Mouse (Mus musculus): Measurements from ENCODE around the gene Banf1. TPM values are rescaled to one million over a fixed set of nuclear protein-coding genes. Genes with fewer than 3 reads are reported as not detected.
"Not testable (repeated sequence)": the region's sequence is repeated elsewhere in the genome, so short reads cannot be mapped to it uniquely, and the experiment has no call there.

The Banf1 gene
- polyA plus RNA-seq, 1 experiment = 178 TPM

DNA sequence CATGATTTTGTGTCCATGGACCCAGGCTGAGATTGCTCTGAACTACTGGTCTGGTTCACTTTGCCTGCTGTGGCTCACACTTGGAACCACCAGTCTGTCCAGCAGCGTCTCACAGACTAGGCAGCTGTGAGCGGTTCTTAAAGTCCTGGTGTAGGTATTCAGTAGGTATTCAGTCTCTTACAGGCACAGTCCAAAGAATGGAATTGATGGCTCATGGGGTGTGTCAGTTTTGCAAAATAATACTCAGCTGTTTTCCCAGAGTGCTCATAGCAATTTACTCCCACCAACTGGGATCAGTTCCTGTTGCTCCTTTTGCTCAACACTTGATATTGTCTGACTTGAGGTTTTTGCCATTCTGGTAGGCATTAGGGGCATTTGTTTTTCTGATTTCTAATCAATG, 4.8 kb downstream of the Banf1 start:
- Histone ChIP-seq H3K27me3 (replicated peaks) (no peaks in the 10 kb centered on the region), H3K4me1 (peaks cover 28% of the 10 kb centered on the region), H3K36me3 (replicated peaks; ENCODE audit: low read length) (peaks cover 21% of the 10 kb centered on the region), H3K9me3 (no peaks in the 10 kb centered on the region), H3K4me3 (replicated peaks) (no peak overlapping the region)
- TF ChIP-seq GATA1 (IDR thresholded peaks at IDR 0.05; ENCODE audit: borderline replicate concordance, low read length) (no peak), FLI1 (IDR thresholded peaks at IDR 0.05; ENCODE audit: low read length) (no peak)

DNA sequence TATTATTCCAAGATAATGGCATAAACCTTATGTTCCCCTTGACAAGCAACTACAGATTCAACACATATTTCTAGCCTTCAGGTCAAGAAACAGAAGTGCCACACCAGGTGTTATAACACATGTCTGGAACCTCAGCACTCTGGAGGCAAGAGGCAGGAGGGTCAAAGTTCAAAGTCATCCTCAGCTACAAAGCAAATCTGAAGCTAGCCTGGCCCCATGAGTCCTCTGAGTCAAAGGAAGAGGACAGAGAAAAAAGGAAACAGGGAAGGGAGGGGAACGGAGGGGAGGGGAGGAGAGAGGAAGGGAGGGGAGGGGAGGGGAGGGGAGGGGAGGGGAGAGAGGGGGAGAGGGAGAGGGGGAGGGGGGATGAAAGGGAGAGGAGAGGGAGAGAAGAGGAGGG, 10.9 kb downstream of the Banf1 start:
- Histone ChIP-seq H3K9me3 (no peaks in the 10 kb centered on the region), H3K27me3 (replicated peaks) (peaks cover 16% of the 10 kb centered on the region), H3K4me3 (replicated peaks) (no peak overlapping the region), H3K36me3 (replicated peaks; ENCODE audit: low read length) (no peaks in the 10 kb centered on the region), H3K4me1 (peaks cover 6% of the 10 kb centered on the region)
- no peak for TF ChIP-seq FLI1 (IDR thresholded peaks at IDR 0.05; ENCODE audit: low read length)
- no peak for TF ChIP-seq GATA1 (IDR thresholded peaks at IDR 0.05; ENCODE audit: borderline replicate concordance, low read length)

- H3K27me3 ChIP-seq (replicated peaks) = peaks cover 27% of the 10 kb centered on the region
- TF ChIP-seq GATA1 (IDR thresholded peaks at IDR 0.05; ENCODE audit: borderline replicate concordance, low read length) (no peak), FLI1 (IDR thresholded peaks at IDR 0.05; ENCODE audit: low read length) (no peak)
- peaks cover 15% of the 10 kb centered on the region for H3K4me1 ChIP-seq
- H3K36me3 ChIP-seq (replicated peaks; ENCODE audit: low read length) = no peaks in the 10 kb centered on the region
- H3K4me3 ChIP-seq (replicated peaks) = no peak overlapping the region
- H3K9me3 ChIP-seq = no peaks in the 10 kb centered on the region
These were observed 13.4 kb downstream of the Banf1 start for GRCm38 (mm10) chr19:5353609-5354008.

DNA sequence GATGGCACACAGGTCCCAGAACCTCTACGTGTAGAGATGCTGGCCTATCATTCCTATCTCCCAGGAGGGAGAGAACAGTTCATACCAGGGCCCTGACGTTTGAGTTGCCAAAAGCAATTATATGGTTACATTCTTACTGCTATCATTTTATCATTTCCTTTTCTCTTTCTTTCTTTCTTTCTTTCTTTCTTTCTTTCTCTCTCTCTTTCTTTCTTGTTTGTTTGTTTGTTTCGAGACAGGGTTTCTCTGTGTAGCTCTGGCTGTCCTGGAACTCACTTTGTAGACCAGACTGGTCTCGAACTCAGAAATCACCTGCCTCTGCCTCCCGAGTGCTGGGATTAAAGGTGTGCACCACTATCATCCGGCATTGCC, 17.5 kb downstream of the Banf1 start, which contains the start of gene Cst6:
Cst6 (minus strand) TSS at position 73 of the 372 bp plus-strand sequence.
- peaks cover 59% of the 10 kb centered on the region for H3K27me3 ChIP-seq (replicated peaks)
- peak within 1 kb of the TSS; percentile 92 for H3K4me3 ChIP-seq (replicated peaks)
- H3K9me3 ChIP-seq; H3K36me3 ChIP-seq (replicated peaks; ENCODE audit: low read length): not testable (repeated sequence)
- peaks cover 22% of the 10 kb centered on the region for H3K4me1 ChIP-seq

DNA sequence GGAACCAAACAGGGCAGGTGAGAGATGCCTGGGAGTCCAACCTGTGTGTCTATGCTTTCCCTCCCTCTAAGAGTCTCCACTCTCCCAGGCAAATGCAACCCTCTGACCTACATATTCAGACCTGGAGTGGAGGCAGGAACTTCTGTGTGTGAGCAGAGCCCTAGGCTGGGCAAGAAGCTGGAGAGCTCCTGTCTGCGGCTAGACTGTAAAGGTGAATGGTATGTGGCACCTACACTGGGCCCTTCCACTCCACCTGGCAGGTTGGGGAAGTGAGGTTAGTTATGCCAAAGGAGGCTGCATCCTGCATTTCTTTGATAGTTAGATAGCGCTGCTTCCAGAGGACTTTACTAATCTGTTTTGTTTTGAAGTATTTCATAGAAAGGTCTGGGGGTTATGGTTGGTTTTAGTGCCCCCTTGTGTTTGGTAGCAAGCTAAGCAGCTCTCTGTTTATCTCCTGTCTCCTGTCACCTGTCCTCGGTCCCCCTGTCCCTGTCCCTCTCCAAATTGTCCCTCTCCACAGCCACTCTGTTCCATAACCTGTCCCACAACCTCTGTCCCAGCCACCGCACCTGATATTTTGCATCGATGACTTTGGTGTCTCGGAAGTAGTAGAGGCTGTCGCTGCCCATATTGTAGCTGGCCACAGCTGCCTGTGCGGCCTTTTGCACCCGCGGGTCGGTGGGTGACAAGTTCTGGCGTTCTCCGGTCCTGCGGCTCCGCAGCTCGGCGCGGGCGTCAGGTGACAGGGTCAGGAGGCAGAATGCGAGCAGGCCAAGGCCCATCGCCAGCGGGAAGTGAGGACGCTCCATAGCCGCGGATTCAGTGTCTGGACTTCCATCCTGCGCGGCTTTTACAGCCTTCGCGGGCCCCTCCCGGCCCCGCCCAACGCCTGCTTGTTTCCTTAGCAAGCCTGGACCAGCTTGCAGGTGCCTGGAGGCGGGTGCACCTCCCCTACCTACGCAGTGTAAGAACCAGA, 18.2 kb downstream of the Banf1 start:
- Histone ChIP-seq H3K9me3 (no peaks in the 10 kb centered on the region), H3K36me3 (replicated peaks; ENCODE audit: low read length) (no peaks in the 10 kb centered on the region), H3K4me3 (replicated peaks) (peak overlapping the region; percentile 92), H3K27me3 (replicated peaks) (peaks cover 65% of the 10 kb centered on the region), H3K4me1 (peaks cover 22% of the 10 kb centered on the region)
- TF ChIP-seq FLI1 (IDR thresholded peaks at IDR 0.05; ENCODE audit: low read length) = no peak
- no peak for TF ChIP-seq GATA1 (IDR thresholded peaks at IDR 0.05; ENCODE audit: borderline replicate concordance, low read length)

DNA sequence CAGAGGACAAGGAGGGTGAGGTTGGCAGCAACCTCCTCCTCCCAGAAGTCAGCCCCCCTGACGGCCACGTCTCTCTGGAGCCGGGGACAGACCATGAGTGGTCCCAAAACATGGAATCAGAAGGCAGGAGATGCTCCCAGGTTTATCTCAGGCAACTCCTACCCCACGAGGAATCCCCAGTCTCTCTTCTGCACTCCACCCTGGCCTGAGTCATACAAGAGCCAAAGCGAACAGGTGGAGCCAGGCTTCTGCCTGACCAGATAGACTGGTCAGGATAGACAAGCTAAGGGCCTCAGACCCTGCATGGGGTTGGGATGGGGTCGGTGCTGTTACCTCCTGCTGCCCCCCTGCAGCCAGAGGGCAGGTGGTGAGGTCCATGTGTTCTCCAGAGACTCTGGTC, 18.9 kb downstream of the Banf1 start:
- Histone ChIP-seq H3K36me3 (replicated peaks; ENCODE audit: low read length) (no peaks in the 10 kb centered on the region), H3K4me3 (replicated peaks) (no peak overlapping the region), H3K27me3 (replicated peaks) (peaks cover 65% of the 10 kb centered on the region), H3K9me3 (no peaks in the 10 kb centered on the region), H3K4me1 (peaks cover 22% of the 10 kb centered on the region)
- TF ChIP-seq FLI1 (IDR thresholded peaks at IDR 0.05; ENCODE audit: low read length) = no peak
- TF ChIP-seq GATA1 (IDR thresholded peaks at IDR 0.05; ENCODE audit: borderline replicate concordance, low read length) = no peak

DNA sequence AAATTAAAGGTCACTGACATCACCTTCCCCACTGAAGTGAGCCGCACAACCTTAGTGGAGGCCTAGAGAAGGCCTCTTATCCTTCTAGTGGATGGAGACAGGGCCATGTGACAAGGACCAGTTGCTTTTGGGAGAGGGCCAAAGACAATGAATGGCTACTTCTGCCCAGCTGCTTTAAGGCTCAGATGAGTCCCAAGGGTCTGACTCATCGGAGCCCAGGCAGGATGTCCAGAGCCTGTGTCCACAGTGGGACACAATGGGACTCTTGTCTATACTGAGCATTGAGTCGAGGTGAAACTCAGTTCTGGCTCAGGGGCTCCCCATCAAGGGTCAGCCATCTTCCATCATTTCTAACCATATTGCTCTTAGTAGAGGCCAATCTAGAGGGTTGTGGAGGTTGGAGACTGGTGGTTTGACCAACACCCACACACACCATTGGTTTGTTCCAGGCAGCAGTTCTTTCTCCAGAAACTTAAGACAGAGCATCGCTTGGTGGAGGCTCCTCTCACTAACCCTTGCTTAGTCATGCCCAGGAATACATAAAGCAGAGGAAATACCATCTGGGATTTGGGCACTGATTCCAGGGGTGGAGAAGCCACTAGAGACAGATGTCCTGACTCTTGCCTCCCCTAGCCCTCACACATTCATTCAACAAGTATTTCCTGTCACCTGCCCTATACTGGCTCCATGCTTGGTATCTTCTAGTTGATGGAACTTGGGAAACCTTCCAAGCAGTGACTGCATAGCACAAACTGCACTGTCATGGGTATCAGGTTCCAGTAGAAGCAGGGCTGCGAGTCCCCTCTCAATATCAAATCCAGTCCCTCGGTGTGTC, 21.5 kb downstream of the Banf1 start:
- Histone ChIP-seq H3K36me3 (replicated peaks; ENCODE audit: low read length) (no peaks in the 10 kb centered on the region), H3K27me3 (replicated peaks) (peaks cover 70% of the 10 kb centered on the region)
- no peak for TF ChIP-seq GATA1 (IDR thresholded peaks at IDR 0.05; ENCODE audit: borderline replicate concordance, low read length)
- no peak for TF ChIP-seq FLI1 (IDR thresholded peaks at IDR 0.05; ENCODE audit: low read length)

GRCm38 (mm10) chr19:5341360-5341759, 25.6 kb downstream of the Banf1 start:
- H3K36me3 ChIP-seq (replicated peaks; ENCODE audit: low read length) = no peaks in the 10 kb centered on the region
- no peak overlapping the region for H3K4me3 ChIP-seq (replicated peaks)
- no peak for TF ChIP-seq GATA1 (IDR thresholded peaks at IDR 0.05; ENCODE audit: borderline replicate concordance, low read length)
- H3K27me3 ChIP-seq (replicated peaks) = peaks cover 59% of the 10 kb centered on the region
- peaks cover 11% of the 10 kb centered on the region for H3K4me1 ChIP-seq
- H3K9me3 ChIP-seq = no peaks in the 10 kb centered on the region

More for the DNA sequence above, 21.5 kb downstream of the Banf1 start:
- H3K4me3 ChIP-seq (replicated peaks) = no peak overlapping the region
- H3K9me3 ChIP-seq = no peaks in the 10 kb centered on the region
- H3K4me1 ChIP-seq = peaks cover 22% of the 10 kb centered on the region

DNA sequence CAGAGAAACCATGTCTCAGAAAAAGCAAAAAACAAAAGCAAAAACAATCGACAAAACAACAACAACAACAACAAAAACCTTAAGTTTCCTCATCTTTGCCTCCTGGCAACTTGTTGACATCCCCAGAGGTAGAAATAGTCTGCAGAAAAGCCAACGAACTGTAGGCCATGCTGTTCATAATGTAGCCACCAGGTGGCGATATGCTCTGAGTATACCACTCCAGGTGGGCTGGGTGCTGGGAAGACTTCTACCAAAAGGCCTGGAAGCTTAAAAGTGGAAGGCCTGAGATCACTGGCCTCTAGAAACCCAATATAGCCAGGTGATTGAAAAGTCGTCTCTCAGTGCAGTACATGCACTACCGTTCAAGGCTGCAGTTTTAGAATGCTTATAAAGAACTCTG, 29.0 kb downstream of the Banf1 start:
- Histone ChIP-seq H3K9me3 (no peaks in the 10 kb centered on the region), H3K36me3 (replicated peaks; ENCODE audit: low read length) (no peaks in the 10 kb centered on the region), H3K4me1 (peaks cover 3% of the 10 kb centered on the region; the same call in 1 of the 2 replicates), H3K27me3 (replicated peaks) (peaks cover 50% of the 10 kb centered on the region), H3K4me3 (replicated peaks) (no peak overlapping the region)
- no peak for TF ChIP-seq FLI1 (IDR thresholded peaks at IDR 0.05; ENCODE audit: low read length)
- no peak for TF ChIP-seq GATA1 (IDR thresholded peaks at IDR 0.05; ENCODE audit: borderline replicate concordance, low read length)

GRCm38 (mm10) chr19:5335441-5335840, 31.5 kb downstream of the Banf1 start, which contains the start of gene Catsper1:
Gene Catsper1, plus strand, starts transcription at chr19:5335741.
- Histone ChIP-seq H3K27me3 (replicated peaks) (peaks cover 35% of the 10 kb centered on the region), H3K9me3 (no peaks in the 10 kb centered on the region), H3K4me1 (peaks cover 9% of the 10 kb centered on the region), H3K4me3 (replicated peaks) (peak within 1 kb of the TSS; percentile 14), H3K36me3 (replicated peaks; ENCODE audit: low read length) (no peaks in the 10 kb centered on the region)
- no peak for TF ChIP-seq GATA1 (IDR thresholded peaks at IDR 0.05; ENCODE audit: borderline replicate concordance, low read length)
- no peak for TF ChIP-seq FLI1 (IDR thresholded peaks at IDR 0.05; ENCODE audit: low read length)
